ENCODE assay signal across 17 mouse cellular contexts in the genomic region with DNA sequence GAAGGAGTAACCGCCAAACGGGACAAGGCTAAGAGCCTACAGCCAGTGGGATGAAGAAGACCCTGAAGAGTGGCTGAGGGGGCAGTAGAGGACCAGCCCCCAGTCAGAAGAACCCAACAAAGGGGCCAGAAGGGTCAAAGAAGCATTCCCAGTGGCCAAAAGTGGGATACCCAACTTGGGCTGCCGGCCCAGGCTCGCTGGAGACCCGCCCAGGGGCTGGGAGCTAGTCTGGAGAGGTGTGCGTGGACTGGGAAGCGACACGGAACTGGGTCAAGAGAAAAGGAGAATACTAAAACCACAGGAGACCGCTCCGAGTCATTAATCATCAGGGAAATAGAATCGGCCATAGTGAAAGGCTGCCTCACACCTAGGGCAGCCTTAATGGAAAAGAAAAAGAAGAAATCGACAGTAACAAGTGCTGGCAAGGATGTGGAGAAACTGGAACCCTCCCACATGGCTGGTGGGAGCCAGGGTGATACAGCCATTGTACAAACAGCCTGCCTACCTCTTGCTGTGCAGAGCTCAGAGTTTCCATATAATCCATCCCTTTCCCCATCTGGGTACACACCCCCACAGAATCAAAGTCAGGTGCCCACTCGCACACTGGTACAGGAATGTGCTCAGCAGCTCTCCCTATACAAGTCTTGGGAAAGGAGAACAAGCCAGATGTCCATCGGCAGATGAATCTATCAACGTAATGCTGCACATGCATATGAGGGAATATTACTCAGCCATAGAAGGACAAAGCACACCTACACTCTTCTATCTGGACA. TPM values are rescaled to one million over a fixed set of nuclear protein-coding genes. Genes with fewer than 3 reads are reported as not detected.
DNase-seq lines count a peak whose midpoint lies in the region; ATAC-seq lines count a peak whose summit lies in the region.
"Had no signal": no experiment of that assay in that cellular context is flagged by ENCODE, and none has a peak within 500 bp of the region (broad histone marks: within the 10 kb centered on the region; RNA-seq: fewer than 3 reads in every experiment).

No protein-coding gene starts in this region.

- no peaks in the 10 kb centered on the region for H3K27me3 ChIP-seq in heart, embryonic 15.5 days
- H3K27me3 ChIP-seq: limb, embryonic 12.5 days; midbrain, embryonic 12.5 days; neural tube, embryonic 12.5 days; stomach, embryonic 15.5 days had no signal

- peak overlapping the region; percentile 76; the same call in 1 of the 2 replicates for H3K27ac ChIP-seq in heart, embryonic 15.5 days
- H3K27ac ChIP-seq: limb, embryonic 12.5 days; midbrain, embryonic 12.5 days; neural tube, embryonic 12.5 days; stomach, embryonic 15.5 days had no signal

- no peaks in the 10 kb centered on the region for H3K9me3 ChIP-seq in heart, embryonic 15.5 days (replicated peaks)
- H3K9me3 ChIP-seq: limb, embryonic 12.5 days; midbrain, embryonic 12.5 days; neural tube, embryonic 12.5 days; stomach, embryonic 15.5 days had no signal

- no peak overlapping the region for H3K4me2 ChIP-seq in heart, embryonic 15.5 days
- H3K4me2 ChIP-seq: limb, embryonic 12.5 days; midbrain, embryonic 12.5 days; neural tube, embryonic 12.5 days; stomach, embryonic 15.5 days had no signal

- DNase-seq in cerebellum, postnatal 10 days: peak; percentile 53 to 58
- no peak for DNase-seq in cerebellum, adult 11-12 months
- DNase-seq in heart, adult 11 months: no peak
- peak; percentile 58 to 70 for DNase-seq in left cerebral cortex, adult 18-20 months (ENCODE audit: low spot score in 2 of 2)
- DNase-seq in left cerebral cortex, postnatal 4 days: no peak
- DNase-seq in brain, adult 2 months (ENCODE audit: low read depth, low spot score): peak; percentile 85
- DNase-seq in embryo, embryonic 11 days: no peak
- DNase-seq: kidney, postnatal 25 days; thymus, postnatal 4 days had no signal

- no peaks in the 10 kb centered on the region for H3K36me3 ChIP-seq in heart, embryonic 15.5 days
- H3K36me3 ChIP-seq: G1E; limb, embryonic 12.5 days; midbrain, embryonic 12.5 days; neural tube, embryonic 12.5 days; stomach, embryonic 15.5 days had no signal

- no peak for ATAC-seq in heart, embryonic 15.5 days (replicated peaks; ENCODE audit: insufficient number of reproducible peaks, insufficient read depth, low FRiP score, low read depth)
- ATAC-seq: lung, postnatal 0 days had no signal

- no peak overlapping the region for H3K9ac ChIP-seq in heart, embryonic 15.5 days
- H3K9ac ChIP-seq: limb, embryonic 12.5 days; midbrain, embryonic 12.5 days; neural tube, embryonic 12.5 days; stomach, embryonic 15.5 days had no signal

- WGBS in heart, embryonic 15.5 days: 81% methylated on average over 15 of the region's 15 CpGs

- no peak overlapping the region for H3K4me3 ChIP-seq in heart, embryonic 15.5 days
- H3K4me3 ChIP-seq: erythroblast, embryonic 14.5 days; limb, embryonic 12.5 days; midbrain, embryonic 12.5 days; neural tube, embryonic 12.5 days; stomach, embryonic 15.5 days had no signal

- peaks cover 74% of the 10 kb centered on the region for H3K4me1 ChIP-seq in heart, embryonic 15.5 days (replicated peaks)

- intact Hi-C loops in left cerebral cortex, postnatal 4 days (cut with DNase I): loop anchor here (5.0 kb wide), 2 partner anchors 62 to 127 kb away; no protein-coding TSS in a partner anchor

RNA-seq across cellular contexts. Expression of a gene that starts 49.4 kb away (rescaled TPM):
- 134 and 142 TPM in 2 replicates for polyA plus RNA-seq in heart, embryonic 15.5 days (2015; fragmentation: Nextera tagmentation; extraction: Ambion mirVana)
- total RNA-seq in left cerebral cortex, adult 18-20 months (2021): 10 to 100 TPM; 53.5 to 53.8 TPM
- total RNA-seq in left cerebral cortex, postnatal 4 days (2021): 10 to 100 TPM; 69.5 to 78.5 TPM
- polyA plus RNA-seq: G1E had no signal

Comparison
In these comparisons a context has a peak if more than half of its experiments do, and no peak if none do; other contexts are left out.
1. DNase-seq: peak in cerebellum, postnatal 10 days (2 of 2), left cerebral cortex, adult 18-20 months (2 of 2) and brain, adult 2 months (single experiment); none in cerebellum, adult 11-12 months (single experiment), heart, adult 11 months (single experiment), left cerebral cortex, postnatal 4 days (single experiment) and embryo, embryonic 11 days (single experiment).